Mouse (Mus musculus) hindbrain, embryonic 15.5 days (tissue): ENCODE measurements at regions not wholly inside any gene's neighbourhood (a gene's known extent, or its start where the extent isn't known, plus 50 kb on each side); places are given as distances from the start of the nearest gene placed in this dataset.
A peak's percentile ranks its signal among the peaks of the same experiment; 100 is the strongest.

Source experiments
- ATAC-seq: fragments of 200-750 bp; cut with Nextera tagmentation; 2 replicates; pipeline ENCODE4 v1.8.0; 2017; ENCODE audit warnings: low read depth, moderate number of reproducible peaks, moderate TSS enrichment; ENCODE audit not compliant: low FRiP score
- H3K27ac ChIP-seq: fragments of 300-500 bp; sonication (generic); replicated peaks from 2 replicates; pipeline ENCODE4 v1.5.1; 2015; ENCODE audit warnings: mild to moderate bottlenecking, inconsistent platforms
- H3K27me3 ChIP-seq: fragments of 300-500 bp; sonication (generic); 2 replicates; pipeline ENCODE4 v1.6.1; 2015; ENCODE audit warnings: control low read depth, inconsistent platforms
- H3K36me3 ChIP-seq: fragments of 300-500 bp; sonication (generic); 2 replicates; pipeline ENCODE4 v1.6.1; 2015; ENCODE audit warnings: control low read depth, inconsistent platforms
- H3K4me1 ChIP-seq: fragments of 300-500 bp; sonication (generic); replicated peaks from 2 replicates; pipeline ENCODE4 v1.6.1; 2015; ENCODE audit warnings: control low read depth, inconsistent platforms
- H3K4me2 ChIP-seq: fragments of 300-500 bp; sonication (generic); 2 replicates; pipeline ENCODE4 v1.6.1; 2015; ENCODE audit warnings: moderate library complexity, mild to moderate bottlenecking, inconsistent platforms
- H3K4me3 ChIP-seq: fragments of 300-500 bp; sonication (generic); 2 replicates; pipeline ENCODE4 v1.5.1; 2015; ENCODE audit warnings: mild to moderate bottlenecking, inconsistent platforms
- H3K9ac ChIP-seq: fragments of 300-500 bp; sonication (generic); 2 replicates; pipeline ENCODE4 v1.6.1; 2015; ENCODE audit warnings: inconsistent platforms
- H3K9me3 ChIP-seq: fragments of 300-500 bp; sonication (generic); 2 replicates; pipeline ENCODE4 v1.6.1; 2016; ENCODE audit warnings: control low read depth, inconsistent platforms
- WGBS: fragments of 180-500 bp; shearing (Covaris S2); methylation state at CpG from one replicate; pipeline ENCODE4 v1.1.7; 2015; 5-methylcytosine and 5-hydroxymethylcytosine counted together

DNA sequence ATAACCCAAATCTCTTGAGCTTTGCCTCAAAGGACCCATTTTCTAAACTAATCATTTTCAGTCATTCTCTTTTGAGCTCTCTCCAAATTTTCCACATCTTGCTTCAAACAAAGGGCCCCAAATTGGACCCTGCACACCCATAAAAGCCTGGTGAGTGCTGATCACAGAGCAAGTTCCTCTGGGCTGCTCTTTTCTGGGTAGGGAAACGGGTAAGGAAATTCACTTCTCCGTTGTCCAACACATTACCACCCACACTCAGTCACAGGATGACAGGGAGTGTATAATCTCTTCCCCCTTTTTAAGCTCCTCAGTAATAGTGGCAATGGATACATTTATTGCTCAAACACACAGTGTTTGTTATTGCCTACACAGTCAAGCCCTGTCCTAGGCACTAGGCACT lies 580.3 kb downstream of the Rwdd3 start:
- Histone ChIP-seq H3K27ac (no peak overlapping the region), H3K36me3 (no peaks in the 10 kb centered on the region), H3K27me3 (no peaks in the 10 kb centered on the region), H3K4me2 (no peak overlapping the region), H3K4me3 (no peak overlapping the region), H3K9ac (no peak overlapping the region), H3K4me1 (no peaks in the 10 kb centered on the region), H3K9me3 (no peaks in the 10 kb centered on the region)
- no peak for ATAC-seq
- 64% methylated on average over 2 of the region's 2 CpGs for WGBS

DNA sequence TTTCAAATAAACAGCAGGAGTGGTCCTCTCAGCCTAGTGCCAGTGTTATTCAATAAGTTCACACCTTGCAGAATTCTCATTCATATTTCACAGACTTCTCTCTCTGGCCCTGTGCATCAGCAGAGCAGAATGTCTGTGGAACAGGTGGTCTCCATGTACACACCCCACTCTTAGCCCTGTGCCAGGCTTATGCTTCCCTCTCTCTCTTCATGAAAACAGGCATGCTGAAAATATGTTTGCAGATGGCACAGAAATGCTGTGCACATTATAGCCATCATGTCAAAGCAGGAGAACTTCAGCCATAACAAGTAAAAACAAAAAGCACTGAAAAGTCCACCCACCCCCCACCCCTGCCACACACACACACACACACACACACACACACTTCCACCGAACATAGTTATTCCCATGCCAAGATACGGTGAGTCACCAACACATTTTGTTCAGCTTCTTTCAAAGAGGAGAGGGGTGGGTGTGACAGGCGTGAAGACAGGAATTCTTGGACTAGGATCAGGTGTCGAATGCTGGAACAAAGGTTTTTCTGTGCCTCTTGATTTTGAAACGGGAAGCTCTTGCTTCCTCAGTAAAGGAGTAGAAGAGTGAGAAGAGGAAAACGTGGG lies 600.6 kb downstream of the Rwdd3 start:
- Histone ChIP-seq H3K4me3 (no peak overlapping the region), H3K36me3 (no peaks in the 10 kb centered on the region), H3K4me2 (no peak overlapping the region), H3K9ac (no peak overlapping the region), H3K27me3 (no peaks in the 10 kb centered on the region), H3K4me1 (no peaks in the 10 kb centered on the region), H3K27ac (no peak overlapping the region), H3K9me3 (no peaks in the 10 kb centered on the region)
- no peak for ATAC-seq
- WGBS = 51% methylated on average over 6 of the region's 6 CpGs

DNA sequence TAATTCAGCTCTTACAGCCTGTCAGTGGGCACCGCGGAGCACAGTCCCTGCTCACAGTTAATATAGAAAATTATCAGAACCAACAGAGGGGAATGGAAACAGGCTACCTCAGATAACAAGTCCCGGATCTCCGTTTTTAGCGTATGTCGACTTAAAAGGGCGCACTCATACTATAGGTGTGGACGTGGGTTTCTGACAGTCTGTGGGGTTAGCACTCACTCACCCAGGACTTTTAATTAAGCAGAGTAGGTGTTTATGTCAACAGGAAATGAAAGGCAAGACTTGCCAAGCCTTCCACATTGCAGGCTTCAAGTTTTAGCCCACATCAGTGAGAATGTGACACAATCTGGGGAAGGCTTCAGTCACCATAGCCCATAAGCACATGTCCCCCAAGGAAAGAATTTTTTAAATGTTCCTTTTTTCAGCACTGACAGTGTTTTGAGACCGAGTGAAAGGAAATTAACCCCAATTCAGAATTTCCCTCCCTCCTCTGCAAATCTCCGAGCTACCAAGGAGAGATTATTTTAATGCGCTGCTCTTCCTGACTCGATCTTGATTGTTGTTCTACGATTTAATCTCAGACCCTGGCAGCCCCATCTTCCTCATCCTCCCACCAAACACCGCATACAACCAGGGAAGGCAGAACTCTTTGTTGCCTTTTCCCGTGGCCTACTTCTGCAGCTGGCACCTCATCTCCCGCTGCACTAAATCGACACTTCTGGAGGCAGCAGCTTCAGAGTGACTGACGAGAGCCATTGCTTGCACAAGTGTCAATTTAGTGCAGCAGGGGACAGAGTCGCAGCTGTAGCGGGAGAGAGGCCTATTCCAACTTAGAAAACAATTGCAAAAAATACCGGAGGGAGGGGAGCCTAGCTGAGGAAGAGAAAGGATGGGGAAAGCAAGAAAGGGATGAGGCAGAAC lies 629.7 kb downstream of the Rwdd3 start:
- Histone ChIP-seq H3K4me1 (peaks cover 6% of the 10 kb centered on the region; the same call in 1 of the 2 replicates), H3K27ac (peak overlapping the region; percentile 27; the same call in 1 of the 2 replicates), H3K9me3 (no peaks in the 10 kb centered on the region), H3K36me3 (no peaks in the 10 kb centered on the region), H3K27me3 (no peaks in the 10 kb centered on the region), H3K4me2 (peak overlapping the region; percentile 13), H3K4me3 (no peak overlapping the region), H3K9ac (no peak overlapping the region)
- 0 out of 2 replicates have a peak, but pooled peaks have one; percentile 34 for ATAC-seq
- 42% methylated on average over 21 of the region's 21 CpGs for WGBS

DNA sequence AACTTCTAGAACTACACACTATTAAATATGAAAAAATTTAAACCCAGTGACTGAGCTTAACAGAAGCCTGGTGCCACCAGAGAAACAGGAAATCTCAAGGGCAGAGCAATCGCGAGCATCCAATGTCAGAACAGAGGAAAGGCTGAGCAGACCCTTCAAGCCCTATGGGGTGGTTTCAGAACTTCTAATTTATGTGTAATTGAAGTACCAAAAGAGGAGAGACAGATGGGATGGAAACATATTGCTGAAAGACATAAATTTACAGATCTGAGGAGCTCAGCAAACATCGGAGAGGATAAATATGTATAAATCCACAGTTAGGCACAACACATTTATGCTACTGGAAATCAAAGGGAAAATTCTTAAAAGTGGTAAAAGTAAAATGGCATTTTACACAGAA lies 637.6 kb downstream of the Rwdd3 start:
- Histone ChIP-seq H3K4me2 (no peak overlapping the region), H3K27ac (no peak overlapping the region), H3K9me3 (no peaks in the 10 kb centered on the region), H3K4me3 (no peak overlapping the region), H3K4me1 (no peaks in the 10 kb centered on the region), H3K27me3 (no peaks in the 10 kb centered on the region), H3K36me3 (no peaks in the 10 kb centered on the region), H3K9ac (no peak overlapping the region)
- no peak for ATAC-seq
- 84% methylated on average over 3 of the region's 3 CpGs for WGBS

DNA sequence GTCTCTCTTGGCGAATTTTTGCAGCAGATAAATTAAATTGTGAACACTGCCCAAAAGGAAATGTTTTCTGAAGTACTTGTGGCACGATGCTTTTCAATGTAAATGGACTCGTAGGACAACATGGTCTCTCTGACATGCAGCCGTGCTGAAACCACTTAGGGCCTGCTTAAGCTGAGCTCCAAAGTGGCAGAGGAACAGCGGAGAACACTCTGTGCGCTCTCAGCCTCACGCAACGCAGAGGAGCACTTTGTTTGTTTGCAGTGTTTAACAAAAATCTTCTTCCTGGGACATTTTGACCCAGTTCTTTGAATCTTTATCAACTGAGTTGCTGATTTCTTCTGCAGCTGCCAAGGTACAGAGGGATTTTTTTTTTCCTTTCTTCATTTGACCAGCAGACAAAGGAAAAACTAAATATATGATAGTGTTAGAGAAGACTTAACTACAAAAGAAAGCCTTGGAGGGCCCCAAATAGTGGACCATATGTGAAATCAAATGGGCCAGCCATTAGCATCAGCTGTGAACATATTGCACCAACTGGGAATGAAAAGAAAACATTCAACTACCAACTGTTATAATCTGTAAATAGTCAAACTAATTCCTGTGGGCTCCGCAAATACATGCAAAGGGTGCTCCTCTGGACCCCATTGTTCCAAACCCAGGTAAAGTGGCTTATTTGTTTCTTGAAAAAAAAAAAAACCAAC lies 639.5 kb downstream of the Rwdd3 start:
- no peak overlapping the region for H3K9ac ChIP-seq
- no peak for ATAC-seq
- no peaks in the 10 kb centered on the region for H3K27me3 ChIP-seq
- no peaks in the 10 kb centered on the region for H3K36me3 ChIP-seq
- H3K4me1 ChIP-seq = no peaks in the 10 kb centered on the region
- 75% methylated on average over 9 of the region's 9 CpGs for WGBS
- no peak overlapping the region for H3K4me2 ChIP-seq
- H3K9me3 ChIP-seq = no peaks in the 10 kb centered on the region
- H3K4me3 ChIP-seq = no peak overlapping the region
- H3K27ac ChIP-seq = no peak overlapping the region

DNA sequence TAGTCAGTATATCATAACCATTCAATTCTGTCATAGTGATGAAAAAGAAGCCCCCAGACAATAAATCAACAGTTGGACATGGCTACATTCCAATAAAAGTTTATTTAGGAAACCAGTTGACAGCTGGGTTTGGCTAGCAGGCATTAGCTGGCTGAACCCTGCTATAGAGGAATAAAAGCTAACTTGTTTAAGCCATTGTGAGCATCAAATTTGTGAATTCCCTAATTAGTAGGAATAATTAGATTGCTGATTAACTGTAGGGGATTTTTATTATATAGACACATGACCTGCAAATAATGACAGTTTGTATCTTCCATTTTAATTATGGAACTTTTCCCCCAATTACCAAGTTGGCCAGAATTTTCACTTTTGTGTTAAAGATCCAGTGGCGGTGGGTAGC lies 659.8 kb downstream of the Rwdd3 start:
- H3K4me1 ChIP-seq = no peaks in the 10 kb centered on the region
- no peak for ATAC-seq
- WGBS = 88% methylated on average over 1 of the region's 1 CpGs

DNA sequence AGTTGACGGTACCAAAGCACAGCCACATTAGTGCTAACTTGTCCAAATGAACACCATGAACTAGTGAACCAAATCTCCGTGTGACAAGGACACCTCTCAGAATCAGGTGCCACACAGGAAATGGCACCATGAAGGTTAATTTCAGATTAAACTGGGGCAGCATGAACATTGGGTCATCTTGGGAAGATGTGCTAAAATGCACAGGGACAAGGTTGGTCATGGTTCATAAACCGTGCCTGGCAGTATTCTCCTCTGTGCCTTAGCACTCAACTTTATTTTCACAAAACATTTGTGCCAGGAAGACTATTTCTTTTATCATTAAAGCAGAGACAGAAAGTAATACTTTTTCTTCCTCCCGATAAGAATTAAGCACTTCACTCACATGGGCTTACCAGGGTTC lies 672.6 kb downstream of the Rwdd3 start:
- Histone ChIP-seq H3K9me3 (no peaks in the 10 kb centered on the region), H3K27me3 (no peaks in the 10 kb centered on the region), H3K36me3 (no peaks in the 10 kb centered on the region), H3K4me2 (no peak overlapping the region), H3K4me3 (no peak overlapping the region), H3K4me1 (no peaks in the 10 kb centered on the region), H3K9ac (no peak overlapping the region), H3K27ac (no peak overlapping the region)
- ATAC-seq = no peak
- 79% methylated on average over 4 of the region's 4 CpGs for WGBS

More for the DNA sequence above, 659.8 kb downstream of the Rwdd3 start:
- Histone ChIP-seq H3K27me3 (no peaks in the 10 kb centered on the region), H3K27ac (no peak overlapping the region), H3K4me3 (no peak overlapping the region), H3K4me2 (no peak overlapping the region), H3K9ac (no peak overlapping the region), H3K36me3 (no peaks in the 10 kb centered on the region), H3K9me3 (no peaks in the 10 kb centered on the region)

DNA sequence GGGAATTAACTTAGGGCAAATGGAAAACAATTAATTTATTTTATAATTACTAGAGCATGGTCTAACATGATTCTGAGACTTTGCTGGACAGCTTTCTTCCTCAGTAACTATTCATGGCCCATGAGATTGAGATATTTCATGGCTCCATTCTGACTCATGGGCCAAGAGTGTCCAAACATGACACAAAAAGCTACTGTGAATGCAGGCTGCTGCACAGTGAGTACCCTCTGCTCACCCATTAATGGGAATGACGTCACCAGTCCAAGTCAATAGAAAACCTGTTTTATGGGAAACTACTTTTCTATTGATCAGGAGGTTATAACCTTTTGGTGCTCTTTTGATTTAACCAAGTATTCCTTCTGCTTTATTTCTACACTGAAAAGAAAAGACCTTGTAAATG lies 693.6 kb downstream of the Rwdd3 start:
- Histone ChIP-seq H3K4me3 (no peak overlapping the region), H3K4me2 (no peak overlapping the region), H3K4me1 (peaks cover 7% of the 10 kb centered on the region), H3K36me3 (no peaks in the 10 kb centered on the region), H3K27ac (no peak overlapping the region), H3K9ac (no peak overlapping the region), H3K9me3 (no peaks in the 10 kb centered on the region), H3K27me3 (no peaks in the 10 kb centered on the region)
- WGBS = 47% methylated on average over 1 of the region's 1 CpGs
- no peak for ATAC-seq

DNA sequence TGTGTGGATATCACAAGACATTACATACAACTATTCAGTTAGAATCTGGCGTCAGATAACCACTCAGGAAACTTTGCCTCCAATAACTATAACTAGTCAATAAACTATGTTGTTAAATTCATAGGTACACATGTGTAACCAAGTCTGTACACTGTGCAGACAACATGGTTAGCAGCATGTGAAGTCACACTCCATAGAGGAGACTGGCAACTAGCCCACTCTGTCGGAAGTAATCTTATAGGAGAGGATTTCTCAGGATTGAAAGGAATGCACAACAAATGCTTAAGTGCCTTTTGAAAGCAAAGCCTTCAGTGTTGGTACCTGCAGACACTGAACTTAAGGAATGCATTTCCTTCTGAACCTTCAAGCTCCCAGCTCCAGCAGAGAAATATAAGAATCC lies 693.0 kb upstream of the Ptbp2 start:
- H3K27ac ChIP-seq = no peak overlapping the region
- peaks cover 13% of the 10 kb centered on the region for H3K4me1 ChIP-seq
- no peaks in the 10 kb centered on the region for H3K9me3 ChIP-seq
- ATAC-seq = no peak
- no peaks in the 10 kb centered on the region for H3K36me3 ChIP-seq
- 71% methylated on average over 2 of the region's 2 CpGs for WGBS
- no peak overlapping the region for H3K9ac ChIP-seq
- no peak overlapping the region for H3K4me2 ChIP-seq
- no peaks in the 10 kb centered on the region for H3K27me3 ChIP-seq
- no peak overlapping the region for H3K4me3 ChIP-seq

DNA sequence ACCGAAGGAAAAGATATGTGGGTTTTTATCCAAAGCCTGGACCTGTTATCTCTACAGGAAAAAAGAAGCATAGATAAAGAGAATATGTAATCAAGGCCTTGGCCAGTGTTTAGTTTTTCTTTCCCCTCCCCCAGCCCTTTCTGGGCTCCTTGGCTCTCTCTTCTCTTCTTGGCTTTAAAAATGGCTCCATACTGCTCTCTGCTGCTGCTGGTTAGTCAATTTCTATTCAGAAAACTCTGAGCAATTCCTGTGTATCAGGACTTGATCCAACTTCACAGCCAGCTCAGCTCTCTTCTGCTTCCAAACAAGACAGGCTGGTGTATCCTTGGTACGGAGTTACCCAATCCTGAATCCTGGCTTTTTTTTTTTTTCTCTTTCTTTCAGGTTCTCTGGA lies 689.4 kb upstream of the Ptbp2 start:
- H3K27ac ChIP-seq = peak overlapping the region; percentile 31; the same call in 1 of the 2 replicates
- peak; percentile 90 for ATAC-seq

DNA sequence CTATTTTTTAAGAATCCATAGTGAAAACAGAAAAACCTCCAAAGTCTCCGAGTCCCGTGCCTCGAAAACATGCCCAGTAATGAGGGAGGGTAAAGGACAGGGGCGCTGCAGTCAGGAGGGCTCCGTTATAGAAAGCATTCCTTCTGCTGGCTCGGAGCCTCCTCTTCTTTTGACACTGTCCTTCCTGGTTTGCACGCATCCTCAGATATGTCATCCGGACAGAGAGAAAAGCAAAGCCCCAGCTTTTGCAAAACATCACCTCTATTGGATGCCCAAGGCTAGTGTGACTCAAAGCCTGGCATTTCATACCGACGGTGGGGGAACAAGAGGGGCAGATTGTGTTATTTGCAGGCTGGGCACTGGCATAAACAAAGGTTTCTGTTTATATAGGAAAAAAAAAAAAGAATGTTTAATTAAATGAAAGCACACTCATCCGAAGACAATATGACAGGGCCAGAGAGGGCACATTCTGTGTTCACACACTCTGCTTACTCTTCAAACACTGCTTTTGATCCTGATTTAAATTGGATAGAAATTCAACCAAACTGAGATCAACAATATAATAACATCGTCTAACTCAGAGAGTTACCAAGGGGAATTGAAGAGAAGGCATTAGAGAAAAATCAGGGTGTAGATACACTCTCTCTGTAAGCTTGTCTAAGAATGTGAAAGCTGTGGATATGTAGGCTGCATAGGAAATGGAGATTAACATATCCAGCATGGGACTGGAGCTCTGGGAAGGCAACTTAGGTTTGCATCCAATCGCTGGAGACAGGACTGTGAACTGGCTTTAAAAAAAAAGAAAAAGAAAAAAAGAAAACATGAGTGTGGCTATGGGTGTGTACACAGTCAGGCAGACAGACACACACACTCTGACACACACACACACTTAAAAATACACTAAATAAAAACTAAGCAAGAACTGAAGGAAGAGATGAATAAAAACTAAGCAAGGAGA lies 688.7 kb upstream of the Ptbp2 start:
- Histone ChIP-seq H3K36me3 (no peaks in the 10 kb centered on the region), H3K27ac (peak overlapping the region; percentile 31), H3K9ac (no peak overlapping the region), H3K9me3 (no peaks in the 10 kb centered on the region), H3K4me3 (no peak overlapping the region), H3K27me3 (no peaks in the 10 kb centered on the region), H3K4me2 (no peak overlapping the region), H3K4me1 (peaks cover 17% of the 10 kb centered on the region)
- WGBS = 40% methylated on average over 13 of the region's 13 CpGs
- peak; percentile 67; the same call in 1 of the 2 replicates for ATAC-seq

More for the DNA sequence above, 689.4 kb upstream of the Ptbp2 start:
- H3K36me3 ChIP-seq = no peaks in the 10 kb centered on the region
- H3K4me2 ChIP-seq = no peak overlapping the region
- no peak overlapping the region for H3K9ac ChIP-seq
- WGBS = 42% methylated on average over 2 of the region's 2 CpGs
- H3K27me3 ChIP-seq = no peaks in the 10 kb centered on the region
- H3K9me3 ChIP-seq = no peaks in the 10 kb centered on the region
- H3K4me3 ChIP-seq = no peak overlapping the region
- H3K4me1 ChIP-seq = peaks cover 17% of the 10 kb centered on the region
